Mouse (Mus musculus) right cerebral cortex, postnatal 25 days (tissue): ENCODE measurements at regions not wholly inside any gene's neighbourhood (a gene's known extent, or its start where the extent isn't known, plus 50 kb on each side); places are given as distances from the start of the nearest gene placed in this dataset.

Experiments used
- DNase-seq: peaks from one replicate; pipeline ENCODE4 v3.0.0; 2022

- DNase-seq, result no peak
Observed at GRCm38 (mm10) chr6:141041358-141041757, 207.7 kb upstream of the Pde3a start.

DNA sequence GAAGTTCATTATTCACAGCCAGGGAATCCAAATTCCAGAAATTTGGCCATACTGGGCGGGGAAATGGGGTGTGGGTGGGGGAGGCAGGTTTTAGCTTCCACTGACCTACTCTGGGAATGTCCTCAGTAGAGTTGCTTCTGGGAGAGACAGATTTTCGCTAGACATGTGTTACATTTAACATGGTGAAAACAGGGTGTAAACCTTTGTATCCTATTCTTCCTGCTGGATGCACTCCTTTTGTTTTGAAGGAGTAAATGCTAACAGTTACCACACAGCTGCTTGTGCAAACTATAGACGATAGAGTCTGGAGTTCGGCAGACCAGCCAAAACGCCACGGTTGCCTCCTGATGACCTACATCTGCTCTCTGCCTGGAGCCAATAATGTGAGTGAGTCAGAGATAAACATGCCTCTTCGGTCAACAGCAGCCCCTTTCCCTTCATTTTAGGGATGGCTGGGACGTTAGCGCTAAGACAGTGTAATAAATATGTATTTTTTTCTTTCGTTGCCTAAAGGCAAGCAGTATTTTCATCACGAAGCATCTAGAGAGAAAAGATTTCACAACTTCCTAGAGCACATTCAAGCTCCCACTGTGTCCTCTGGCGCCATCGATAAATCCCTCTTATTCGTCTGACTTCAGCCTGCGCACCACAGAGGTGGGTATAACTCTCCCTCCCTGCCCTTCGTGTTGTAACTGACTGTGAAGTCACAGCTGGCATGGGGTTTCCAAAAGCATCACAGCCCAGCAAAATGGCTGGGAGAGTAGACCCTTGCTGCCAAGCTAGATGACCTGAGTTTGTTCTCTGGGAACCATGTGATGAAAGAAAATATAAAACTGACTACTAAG is 207.1 kb upstream of the Pde3a start:
- DNase-seq, result no peak

GRCm38 (mm10) chr6:141048271-141048670 is 200.8 kb upstream of the Pde3a start:
- no peak for DNase-seq

DNA sequence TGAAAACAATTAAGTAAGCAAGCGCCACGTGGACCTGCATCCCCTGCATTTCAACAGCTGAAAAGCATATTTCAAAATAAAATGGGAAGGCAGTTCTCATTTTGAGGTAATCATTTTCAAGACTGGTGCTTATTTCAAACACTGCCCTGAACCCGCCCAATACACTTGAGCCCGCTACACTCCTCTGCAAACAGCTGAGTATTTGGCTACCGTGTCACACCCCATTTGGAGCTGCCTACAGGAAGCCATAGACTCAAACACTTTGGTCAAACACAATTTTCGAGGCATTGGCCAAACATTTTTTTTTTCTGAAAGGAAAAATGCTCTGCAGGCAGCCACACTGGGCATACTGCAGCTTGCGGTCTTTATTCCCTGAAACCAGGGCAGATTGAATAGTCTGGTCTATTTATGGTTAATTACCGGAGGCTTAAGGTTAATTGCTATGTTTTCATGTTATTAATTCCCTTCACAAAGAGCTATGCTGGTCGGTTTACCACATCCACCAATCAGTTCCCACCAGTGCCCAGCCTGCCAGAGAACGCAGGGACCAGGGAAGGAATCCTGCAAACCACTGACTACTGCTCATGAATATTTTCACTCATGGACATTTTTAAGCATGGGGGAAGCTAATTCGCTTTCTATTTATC is 198.9 kb upstream of the Pde3a start:
- DNase-seq, result no peak

DNA sequence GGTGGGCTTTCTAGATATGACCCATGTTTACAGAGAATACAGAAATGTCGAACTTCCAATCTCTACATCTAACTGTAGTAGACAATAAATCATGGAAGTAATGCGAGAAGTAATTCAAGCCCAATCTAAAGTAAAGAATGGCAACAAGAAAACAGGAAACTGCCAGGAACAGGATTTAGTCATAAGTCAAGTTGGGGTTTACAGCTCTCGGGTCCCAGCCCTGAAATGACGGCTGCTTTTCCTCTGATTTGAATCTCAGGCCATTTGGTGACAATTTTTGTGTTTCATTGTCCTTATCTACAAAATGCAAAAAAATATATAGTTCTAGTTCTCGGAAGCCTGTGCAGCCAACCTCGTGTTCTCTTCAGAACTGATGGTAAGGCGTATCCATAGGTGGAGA is 195.0 kb upstream of the Pde3a start:
- no peak for DNase-seq

GRCm38 (mm10) chr6:141059250-141059916 is 189.7 kb upstream of the Pde3a start:
- DNase-seq, result no peak

DNA sequence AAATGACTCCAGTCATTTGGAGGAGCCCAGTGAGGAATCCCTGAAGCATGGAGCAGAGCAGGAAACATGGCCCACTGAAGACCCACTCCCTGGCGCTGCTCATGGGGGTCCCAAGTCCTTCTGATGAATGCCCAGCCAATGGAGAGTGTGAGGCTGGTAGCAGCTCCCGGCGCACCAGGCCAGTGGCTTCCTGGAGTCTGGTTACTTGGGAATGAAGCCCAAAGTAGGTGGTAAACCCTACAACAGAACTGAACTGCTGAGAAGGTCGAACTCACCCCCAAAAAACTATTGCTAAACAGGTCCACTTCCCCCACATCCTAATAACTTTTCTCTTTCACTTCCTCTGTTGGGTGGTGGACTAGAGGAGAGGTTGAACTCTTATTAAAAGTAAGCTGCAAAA is 183.3 kb upstream of the Pde3a start:
- no peak for DNase-seq

- no peak for DNase-seq
Observed at GRCm38 (mm10) chr6:141068861-141069467, 180.1 kb upstream of the Pde3a start.

DNA sequence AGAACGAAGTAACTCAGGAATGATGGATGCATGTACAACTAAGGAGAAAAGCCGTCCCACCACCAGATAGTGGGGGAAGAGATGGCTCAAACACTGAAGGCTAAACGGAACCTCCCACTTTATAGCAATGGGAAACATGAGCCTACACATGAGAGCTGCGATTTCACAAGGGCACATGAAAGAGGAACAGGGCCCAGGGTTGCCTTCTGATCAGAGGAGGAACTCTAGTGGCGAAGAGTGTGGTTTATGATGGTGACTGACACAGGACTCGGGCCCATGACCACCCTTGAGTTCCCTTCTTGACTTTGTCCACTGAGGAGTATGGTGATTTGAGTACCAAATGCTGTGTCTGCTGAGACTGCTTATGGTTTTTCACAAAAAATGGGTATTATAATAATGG is 179.2 kb upstream of the Pde3a start:
- DNase-seq, result no peak

DNA sequence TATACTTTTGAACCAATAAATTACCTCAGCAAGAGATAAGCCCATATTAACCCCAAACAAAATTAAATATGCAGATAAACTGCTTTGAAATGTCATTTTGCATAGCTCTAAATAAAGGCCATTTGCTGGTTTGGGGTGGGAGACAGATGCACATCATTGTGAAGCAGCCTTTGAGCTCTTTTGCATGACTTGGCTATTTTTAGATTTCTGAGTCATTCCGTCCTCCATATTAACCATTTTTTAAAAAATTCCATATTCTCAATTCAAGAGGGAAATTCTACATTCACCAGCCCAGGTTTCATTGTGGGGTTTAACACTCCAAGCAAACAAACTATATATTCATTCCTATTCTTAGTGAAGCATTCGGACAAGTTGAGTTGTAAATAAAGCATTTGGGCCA is 177.6 kb upstream of the Pde3a start:
- DNase-seq, result no peak

DNA sequence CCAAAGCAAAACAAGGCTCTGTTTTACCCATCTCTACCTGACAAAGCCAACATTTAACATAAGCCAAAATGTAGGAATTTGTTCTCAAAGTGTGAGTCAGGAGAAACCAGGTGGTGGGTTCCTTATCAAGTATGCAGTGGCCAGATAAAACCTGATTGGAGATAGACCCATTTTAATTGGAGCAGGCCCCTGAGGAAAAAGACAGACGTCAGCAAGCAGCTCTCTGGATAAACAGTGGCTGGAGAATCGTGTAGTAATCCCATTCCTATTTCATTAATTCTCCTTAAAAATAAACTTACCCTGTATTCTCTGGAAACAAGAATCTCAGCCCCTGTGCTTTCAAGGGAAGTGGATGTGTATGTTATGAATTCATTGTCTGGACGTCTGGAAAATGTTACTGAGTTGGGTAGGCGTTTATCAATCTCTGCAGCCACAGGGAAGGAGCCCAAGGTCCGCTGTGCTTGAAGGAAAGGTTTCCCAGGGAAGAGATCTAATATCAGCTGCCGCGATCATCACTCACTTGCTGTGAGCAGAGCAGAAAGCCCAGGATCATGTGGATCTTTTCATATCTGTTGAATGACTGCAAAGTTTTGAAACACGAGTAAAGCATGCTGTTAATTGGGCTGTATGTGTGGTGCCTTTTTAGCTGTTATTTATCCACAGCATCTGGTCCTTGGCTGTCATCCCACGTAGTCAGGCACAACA is 157.8 kb upstream of the Pde3a start:
- no peak for DNase-seq

- no peak for DNase-seq
Observed at GRCm38 (mm10) chr6:141091781-141092140, 157.3 kb upstream of the Pde3a start.

GRCm38 (mm10) chr6:141097338-141098122 is 151.5 kb upstream of the Pde3a start:
- no peak for DNase-seq

DNA sequence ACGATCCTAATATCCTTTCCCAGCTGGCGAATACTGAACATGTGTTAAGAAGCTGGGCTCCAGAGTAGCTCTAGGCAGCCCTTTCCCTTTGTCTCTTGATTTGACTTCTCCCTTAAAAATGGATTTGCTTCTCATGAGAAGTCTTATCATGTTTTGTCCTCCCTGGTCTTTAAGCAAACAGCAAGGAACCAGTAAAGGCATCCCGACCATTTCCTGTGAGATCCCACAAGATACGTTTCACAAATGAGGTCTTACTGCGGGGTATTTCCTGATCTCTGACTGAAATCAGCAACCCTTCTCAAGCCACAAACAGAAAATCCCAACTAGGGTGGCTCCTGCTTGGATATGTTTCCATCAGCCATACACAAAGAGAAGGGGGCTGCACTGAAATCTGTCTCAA is 130.8 kb upstream of the Pde3a start:
- DNase-seq, result no peak

- DNase-seq, result no peak
Observed at GRCm38 (mm10) chr6:141126614-141127396, 122.3 kb upstream of the Pde3a start.

GRCm38 (mm10) chr6:141129596-141129995 is 119.5 kb upstream of the Pde3a start:
- no peak for DNase-seq

GRCm38 (mm10) chr6:141134176-141134575 is 114.9 kb upstream of the Pde3a start:
- DNase-seq, result no peak

DNA sequence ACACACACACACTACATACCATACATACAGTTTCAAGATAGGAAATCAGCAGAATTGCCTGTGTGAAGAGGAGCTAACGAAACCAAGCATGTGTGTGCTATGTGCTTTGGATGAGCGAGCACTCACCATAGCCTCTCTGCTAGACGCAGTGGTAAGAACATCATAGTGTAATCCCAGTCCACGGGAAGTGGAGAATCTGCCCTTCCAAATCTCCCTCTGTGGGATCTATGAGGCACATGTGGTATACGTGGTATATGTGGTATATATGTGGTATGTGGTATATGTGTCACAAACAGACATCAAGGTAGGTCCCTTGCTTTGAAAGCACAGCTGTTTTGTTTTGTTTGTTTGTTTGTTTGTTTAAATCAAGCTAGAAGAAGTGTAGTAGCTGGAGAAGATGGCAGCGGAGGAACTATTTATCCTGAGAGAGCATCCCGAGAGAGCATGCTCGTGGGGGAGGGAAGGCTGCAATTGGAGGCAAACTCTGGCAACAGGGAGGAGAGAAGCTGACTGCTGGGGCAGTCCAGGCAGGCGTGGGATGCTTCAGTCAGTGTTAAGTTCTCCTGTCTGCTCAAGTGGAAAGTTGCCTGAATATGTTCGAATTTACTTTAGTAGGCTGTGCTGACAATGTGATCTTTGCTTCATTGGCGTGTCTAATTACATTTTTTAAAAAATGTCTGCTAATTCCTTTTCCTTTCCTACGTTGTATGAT is 112.2 kb upstream of the Pde3a start:
- no peak for DNase-seq

- no peak for DNase-seq
Observed at GRCm38 (mm10) chr6:141141016-141141415, 108.1 kb upstream of the Pde3a start.

DNA sequence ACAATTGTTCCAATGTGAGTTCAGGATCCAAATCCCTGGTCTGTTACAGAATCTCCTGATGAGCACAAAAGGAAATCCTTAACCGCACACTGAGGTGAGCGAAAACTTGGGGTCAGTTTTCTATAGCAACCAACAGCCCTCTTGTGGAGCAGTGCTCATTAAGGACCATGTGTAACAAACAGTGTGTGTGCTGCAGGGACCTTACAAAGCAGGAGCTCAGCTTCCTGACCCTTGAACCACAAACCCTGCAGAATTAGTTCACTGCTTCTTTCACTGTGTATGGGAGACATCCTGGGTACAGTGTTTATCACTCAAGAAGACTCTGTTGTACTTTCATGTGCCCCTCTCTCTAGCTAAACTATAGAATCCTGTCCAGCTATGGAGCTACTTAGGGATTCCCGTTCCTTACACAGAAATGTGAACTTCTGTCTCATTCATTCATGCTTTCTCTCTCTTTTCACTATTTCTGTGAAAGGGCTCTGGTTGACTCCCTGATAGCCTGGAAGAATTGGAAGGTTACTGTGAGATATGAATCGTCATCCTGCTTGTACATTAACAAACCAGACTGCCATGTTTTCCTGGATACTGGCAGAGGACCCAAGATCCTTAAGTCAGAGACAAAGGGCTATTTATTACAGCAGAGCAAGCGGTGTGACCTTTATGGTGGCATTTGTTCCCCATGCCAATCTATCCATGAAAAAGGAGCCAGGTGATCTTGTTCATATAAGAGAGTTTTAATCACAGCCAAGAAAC is 100.5 kb upstream of the Pde3a start:
- no peak for DNase-seq
